Mouse (Mus musculus) heart, embryonic 14.5 days (tissue): ENCODE measurements at regions not wholly inside any gene's neighbourhood (a gene's known extent, or its start where the extent isn't known, plus 50 kb on each side); places are given as distances from the start of the nearest gene placed in this dataset.

ENCODE experiments used
- ATAC-seq: fragments of 200-750 bp; cut with Nextera tagmentation; 2 replicates; pipeline ENCODE4 v1.8.0; 2017; ENCODE audit warnings: low read depth, moderate TSS enrichment; ENCODE audit not compliant: insufficient number of reproducible peaks, insufficient read depth, low FRiP score
- H3K27ac ChIP-seq, 2 experiments: fragments of 200-500 bp in 1 of 2; fragments of 300-500 bp in 1 of 2; sonication (generic) in 1 of 2; replicated peaks in 1 of 2; 2 replicates each; pipeline ENCODE4 v1.5.1; 2012 to 2014; ENCODE audit warnings: low read depth in 2 of 2, low read length in 2 of 2, control low read depth in 1 of 2, mild to moderate bottlenecking in 1 of 2, mixed read lengths in 1 of 2; ENCODE audit not compliant: control insufficient read depth in 1 of 2, insufficient read depth in 1 of 2
- H3K27me3 ChIP-seq: fragments of 300-500 bp; sonication (generic); 2 replicates; pipeline ENCODE4 v1.6.1; 2014; ENCODE audit warnings: mild to moderate bottlenecking, low read length, control low read depth; ENCODE audit not compliant: control insufficient read depth, insufficient read depth
- H3K36me3 ChIP-seq: fragments of 300-500 bp; sonication (generic); 2 replicates; pipeline ENCODE4 v1.6.1; 2014; ENCODE audit warnings: mild to moderate bottlenecking, control low read depth, low read length, mixed read lengths; ENCODE audit not compliant: control insufficient read depth, insufficient read depth
- H3K4me1 ChIP-seq, 2 experiments: fragments of 200-500 bp in 1 of 2; fragments of 300-500 bp in 1 of 2; sonication (generic) in 1 of 2; 2 replicates each; pipeline ENCODE4 v1.6.1; 2012 to 2014; ENCODE audit warnings: low read length in 2 of 2, control low read depth in 1 of 2, mixed read lengths in 1 of 2; ENCODE audit not compliant: control insufficient read depth in 2 of 2, insufficient read depth in 2 of 2
- H3K4me2 ChIP-seq: fragments of 300-500 bp; sonication (generic); 2 replicates; pipeline ENCODE4 v1.6.1; 2014; ENCODE audit warnings: mild to moderate bottlenecking, low read length
- H3K4me3 ChIP-seq, 2 experiments: fragments of 200-500 bp in 1 of 2; fragments of 300-500 bp in 1 of 2; sonication (generic) in 1 of 2; 2 replicates each; pipeline ENCODE4 v1.5.1; 2012 to 2014; ENCODE audit warnings: low read length in 2 of 2, mild to moderate bottlenecking in 2 of 2, control low read depth in 1 of 2, low read depth in 1 of 2, moderate library complexity in 1 of 2; ENCODE audit not compliant: control insufficient read depth in 1 of 2, insufficient read depth in 1 of 2
- H3K9ac ChIP-seq: fragments of 300-500 bp; sonication (generic); 2 replicates; pipeline ENCODE4 v1.6.1; 2014; ENCODE audit warnings: mild to moderate bottlenecking, low read length
- H3K9me3 ChIP-seq: fragments of 300-500 bp; sonication (generic); 2 replicates; pipeline ENCODE4 v1.6.1; 2016; ENCODE audit warnings: low read length, control low read depth; ENCODE audit not compliant: control insufficient read depth
- WGBS: fragments of 180-500 bp; shearing (Covaris S2); extraction: QIAGEN DNeasy Blood & Tissue Kit; methylation state at CpG from one replicate; pipeline ENCODE4 v1.1.7; 2014; 5-methylcytosine and 5-hydroxymethylcytosine counted together

DNA sequence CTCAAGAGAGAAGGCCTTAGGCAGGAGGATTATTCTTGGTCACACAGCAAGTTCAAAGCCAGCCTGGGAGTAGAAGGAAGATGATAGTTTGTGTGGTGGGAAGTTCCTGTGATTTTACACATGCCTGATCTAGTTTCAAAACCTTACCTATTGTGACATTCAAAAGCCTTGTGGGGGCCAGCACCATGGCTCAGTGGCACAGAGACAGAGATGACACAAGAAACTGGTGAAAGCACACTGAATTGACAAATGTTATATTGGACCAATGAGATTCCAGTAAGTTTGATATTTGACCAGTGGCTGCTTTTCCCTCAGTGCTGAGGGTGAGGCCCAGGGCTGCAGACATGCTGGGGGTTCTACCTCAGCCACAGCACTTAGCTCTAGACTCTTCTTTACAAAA, 73.1 kb upstream of the Jak1 start:
- no peak for ATAC-seq
- Histone ChIP-seq H3K27ac (no peak overlapping the region), H3K4me1 (peaks cover 11 to 14% of the 10 kb centered on the region in 2 experiments), H3K9ac (no peak overlapping the region), H3K4me2 (no peak overlapping the region), H3K9me3 (no peaks in the 10 kb centered on the region), H3K27me3 (no peaks in the 10 kb centered on the region), H3K4me3 (no peak overlapping the region), H3K36me3 (no peaks in the 10 kb centered on the region)

DNA sequence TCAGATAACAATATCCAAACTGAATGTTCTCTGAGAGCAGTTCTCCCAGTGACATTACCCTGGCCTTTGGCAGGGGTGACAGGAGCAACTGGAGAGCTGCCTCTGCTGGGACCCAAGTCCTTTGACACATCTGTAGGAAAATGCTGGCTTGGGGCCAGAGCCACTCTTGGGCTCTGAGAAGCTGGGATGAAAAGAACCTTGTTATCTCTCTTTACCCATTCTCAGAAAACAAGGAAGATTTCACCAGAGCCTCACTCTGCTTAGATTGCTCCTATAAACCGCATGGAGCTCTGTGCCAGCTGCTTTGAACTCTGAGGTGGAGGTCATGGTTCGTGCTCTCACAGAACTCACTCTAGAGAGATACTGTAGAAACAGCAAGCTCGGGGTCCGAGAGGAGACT, 71.7 kb upstream of the Jak1 start:
- 16% methylated on average over 4 of the region's 4 CpGs for WGBS
- Histone ChIP-seq H3K4me3 (no peak overlapping the region), H3K4me1 (peaks cover 11 to 14% of the 10 kb centered on the region in 2 experiments), H3K9me3 (no peaks in the 10 kb centered on the region), H3K27me3 (no peaks in the 10 kb centered on the region), H3K4me2 (no peak overlapping the region), H3K36me3 (no peaks in the 10 kb centered on the region), H3K9ac (no peak overlapping the region), H3K27ac (no peak overlapping the region)
- ATAC-seq = no peak

DNA sequence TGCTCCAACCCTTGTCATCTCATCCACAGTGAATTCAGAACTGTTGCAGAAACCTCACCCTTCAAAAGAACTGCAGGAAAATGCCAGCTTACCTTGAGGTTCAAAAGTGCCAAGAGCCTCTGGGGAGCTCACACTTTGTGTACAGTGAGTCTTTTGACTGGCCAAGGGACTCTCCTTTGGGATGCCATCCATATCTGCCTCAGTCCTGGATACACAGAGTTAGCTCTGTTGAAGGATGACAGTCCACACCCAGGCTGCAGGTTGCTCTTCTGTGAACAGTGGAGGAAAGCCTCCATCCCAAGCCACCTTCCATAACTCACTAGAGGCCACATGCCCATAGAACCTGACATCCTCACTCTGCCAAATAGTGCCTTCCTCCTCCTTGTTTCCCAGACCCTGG, 71.3 kb upstream of the Jak1 start:
- Histone ChIP-seq H3K27ac (no peak overlapping the region), H3K4me3 (no peak overlapping the region), H3K27me3 (no peaks in the 10 kb centered on the region), H3K4me1 (peaks cover 11 to 14% of the 10 kb centered on the region in 2 experiments), H3K9me3 (no peaks in the 10 kb centered on the region), H3K36me3 (no peaks in the 10 kb centered on the region), H3K4me2 (no peak overlapping the region), H3K9ac (no peak overlapping the region)
- ATAC-seq = no peak

DNA sequence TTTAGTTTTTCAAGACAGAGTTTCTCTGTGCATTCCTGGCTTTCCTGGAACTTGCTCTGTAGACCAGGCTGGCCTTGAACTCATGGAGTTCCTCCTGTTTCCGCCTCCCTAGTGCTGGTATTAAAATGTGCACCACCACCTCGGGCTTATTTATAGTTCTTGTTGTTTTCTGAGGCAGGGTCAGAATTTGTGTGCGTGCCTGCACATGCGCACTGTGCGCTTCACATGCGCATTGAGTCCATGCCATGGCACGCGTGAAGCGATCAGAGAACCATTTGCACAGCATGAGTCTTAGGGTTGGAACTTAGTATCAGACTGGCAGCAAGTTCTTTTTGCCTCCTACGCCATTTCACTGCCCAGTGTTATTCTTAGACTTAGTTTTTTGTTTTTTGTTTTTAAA, 68.8 kb upstream of the Jak1 start:
- Histone ChIP-seq H3K9me3 (no peaks in the 10 kb centered on the region), H3K4me2 (no peak overlapping the region), H3K27ac (no peak overlapping the region), H3K9ac (no peak overlapping the region), H3K4me3 (no peak overlapping the region), H3K36me3 (no peaks in the 10 kb centered on the region), H3K4me1 (peaks cover 11 to 14% of the 10 kb centered on the region in 2 experiments), H3K27me3 (no peaks in the 10 kb centered on the region)
- no peak for ATAC-seq
- 92% methylated on average over 10 of the region's 10 CpGs for WGBS

DNA sequence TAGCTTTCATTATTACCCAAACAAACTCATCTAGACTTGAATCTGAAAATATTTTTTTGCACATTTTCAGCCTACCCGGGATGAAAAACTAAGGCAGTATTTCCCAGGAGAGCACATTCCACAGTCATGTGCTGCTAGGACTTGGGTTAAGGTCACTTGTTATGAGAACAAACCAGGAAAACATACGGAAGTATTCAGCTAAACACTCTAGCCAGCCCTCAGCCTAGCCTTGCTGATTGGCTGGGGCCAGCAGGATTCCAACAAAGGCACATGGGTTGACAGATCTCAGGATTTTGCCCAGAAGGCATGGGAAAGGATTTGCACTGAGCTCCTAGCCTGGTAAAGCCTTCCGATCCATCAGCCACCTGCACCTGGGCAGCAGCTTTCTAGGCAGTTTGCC, 68.0 kb upstream of the Jak1 start:
- Histone ChIP-seq H3K4me1 (peaks cover 11 to 14% of the 10 kb centered on the region in 2 experiments), H3K4me3 (no peak overlapping the region), H3K36me3 (no peaks in the 10 kb centered on the region), H3K27me3 (no peaks in the 10 kb centered on the region), H3K4me2 (no peak overlapping the region), H3K9me3 (no peaks in the 10 kb centered on the region), H3K27ac (no peak overlapping the region), H3K9ac (no peak overlapping the region)
- no peak for ATAC-seq
- WGBS = 67% methylated on average over 3 of the region's 3 CpGs

DNA sequence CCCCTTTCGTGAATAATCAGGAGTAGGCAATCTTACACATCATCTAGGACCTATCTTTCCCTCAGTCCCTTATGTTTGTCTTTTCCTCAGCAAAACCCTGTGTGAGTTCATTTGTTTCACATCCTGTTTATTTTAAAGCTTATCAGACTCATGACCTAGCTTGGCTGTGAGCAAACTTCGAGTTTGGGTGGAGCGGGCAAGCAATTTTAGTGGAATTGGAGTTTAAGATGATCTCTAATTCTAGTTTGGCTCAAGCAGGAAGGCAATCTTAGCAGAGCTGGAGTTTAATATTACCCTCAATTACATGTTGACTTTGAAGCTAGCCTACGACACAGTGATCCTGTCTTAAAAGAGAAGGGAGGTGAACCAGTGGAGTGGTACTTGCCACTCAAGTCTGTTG, 66.1 kb upstream of the Jak1 start:
- 72% methylated on average over 4 of the region's 4 CpGs for WGBS
- H3K4me1 ChIP-seq = peaks cover 2 to 6% of the 10 kb centered on the region in 2 experiments; a peak in 2 of 4 replicates
- H3K36me3 ChIP-seq = no peaks in the 10 kb centered on the region
- H3K4me3 ChIP-seq = no peak overlapping the region
- no peaks in the 10 kb centered on the region for H3K27me3 ChIP-seq
- H3K9ac ChIP-seq = no peak overlapping the region
- H3K9me3 ChIP-seq = no peaks in the 10 kb centered on the region
- ATAC-seq = no peak
- no peak overlapping the region for H3K4me2 ChIP-seq
- no peak overlapping the region for H3K27ac ChIP-seq

DNA sequence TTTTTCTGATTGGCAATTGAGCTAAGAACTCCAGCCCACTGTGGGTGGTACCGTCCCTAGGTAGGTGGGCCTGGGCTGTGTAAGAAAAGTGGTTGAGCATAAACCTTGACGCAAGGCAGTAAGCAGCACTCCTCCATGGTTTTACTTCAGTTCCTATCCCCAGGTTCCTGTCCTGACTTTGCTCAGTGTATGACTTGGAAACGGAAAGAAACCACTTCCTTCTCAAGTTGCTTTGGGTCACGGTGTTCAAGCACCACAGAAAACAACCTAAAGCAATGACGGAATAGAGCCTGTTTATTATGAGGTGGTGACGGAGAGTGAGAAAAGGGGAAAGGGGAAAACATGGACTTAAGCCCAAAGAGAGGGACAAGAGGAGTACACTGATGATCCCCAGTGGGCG, 64.0 kb upstream of the Jak1 start:
- H3K36me3 ChIP-seq = no peaks in the 10 kb centered on the region
- H3K27me3 ChIP-seq = no peaks in the 10 kb centered on the region
- H3K4me2 ChIP-seq = no peak overlapping the region
- H3K9me3 ChIP-seq = no peaks in the 10 kb centered on the region
- no peak overlapping the region for H3K9ac ChIP-seq
- no peaks in the 10 kb centered on the region for H3K4me1 ChIP-seq
- H3K27ac ChIP-seq = no peak overlapping the region
- 77% methylated on average over 7 of the region's 7 CpGs for WGBS
- H3K4me3 ChIP-seq = no peak overlapping the region
- no peak for ATAC-seq

DNA sequence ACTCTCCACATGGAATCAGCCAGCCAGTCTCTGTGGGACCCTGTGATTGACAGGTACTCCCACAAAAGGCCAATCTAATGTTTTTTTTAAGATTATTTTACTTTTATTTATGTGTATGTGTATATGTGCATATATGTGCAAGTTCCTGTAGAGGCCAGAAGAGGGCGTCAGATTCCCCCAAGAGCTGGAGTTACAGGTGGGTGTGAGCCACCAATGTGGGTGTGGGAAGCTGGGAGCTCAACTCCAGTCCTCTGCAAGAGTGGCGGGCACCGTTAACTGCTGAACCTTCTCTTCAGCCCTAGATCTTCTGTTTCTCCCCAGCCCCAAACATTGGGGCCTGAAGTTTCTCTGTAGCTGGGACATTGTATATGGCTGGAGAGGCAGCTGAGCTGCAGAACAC, 61.0 kb upstream of the Jak1 start:
- no peak overlapping the region for H3K4me2 ChIP-seq

More for the DNA sequence above, 61.0 kb upstream of the Jak1 start:
- no peaks in the 10 kb centered on the region for H3K27me3 ChIP-seq
- H3K36me3 ChIP-seq = no peaks in the 10 kb centered on the region
- H3K9me3 ChIP-seq = no peaks in the 10 kb centered on the region
- H3K27ac ChIP-seq = no peak overlapping the region
- no peak for ATAC-seq
- H3K4me3 ChIP-seq = no peak overlapping the region
- H3K9ac ChIP-seq = no peak overlapping the region
- no peaks in the 10 kb centered on the region for H3K4me1 ChIP-seq
- WGBS = 85% methylated on average over 3 of the region's 3 CpGs
